Mouse (Mus musculus) frontal cortex, adult 2 months (tissue): ENCODE measurements around the gene Mgat5b. TPM values are rescaled to one million over a fixed set of nuclear protein-coding genes. Genes with fewer than 3 reads are reported as not detected.
"Not testable (repeated sequence)": the region's sequence is repeated elsewhere in the genome, so short reads cannot be mapped to it uniquely, and the experiment has no call there.

ENCODE experiments used
- DNase-seq, 2 experiments: peaks; one replicate each; pipeline ENCODE4 v3.0.0; 2022; ENCODE audit warnings: low spot score in 1 of 2; ENCODE audit errors: extremely low spot score in 1 of 2
- polyA plus RNA-seq: library from polyadenylated mRNA; depleted of rRNA; stranded (reverse); fragments of >200 nt; gene quantifications from 2 replicates; pipeline ENCODE4 v1.2.3, GENCODE M21; 2012; rRNA removed

Mgat5b gene
- 60.5 and 69.0 TPM in 2 replicates for polyA plus RNA-seq

DNA sequence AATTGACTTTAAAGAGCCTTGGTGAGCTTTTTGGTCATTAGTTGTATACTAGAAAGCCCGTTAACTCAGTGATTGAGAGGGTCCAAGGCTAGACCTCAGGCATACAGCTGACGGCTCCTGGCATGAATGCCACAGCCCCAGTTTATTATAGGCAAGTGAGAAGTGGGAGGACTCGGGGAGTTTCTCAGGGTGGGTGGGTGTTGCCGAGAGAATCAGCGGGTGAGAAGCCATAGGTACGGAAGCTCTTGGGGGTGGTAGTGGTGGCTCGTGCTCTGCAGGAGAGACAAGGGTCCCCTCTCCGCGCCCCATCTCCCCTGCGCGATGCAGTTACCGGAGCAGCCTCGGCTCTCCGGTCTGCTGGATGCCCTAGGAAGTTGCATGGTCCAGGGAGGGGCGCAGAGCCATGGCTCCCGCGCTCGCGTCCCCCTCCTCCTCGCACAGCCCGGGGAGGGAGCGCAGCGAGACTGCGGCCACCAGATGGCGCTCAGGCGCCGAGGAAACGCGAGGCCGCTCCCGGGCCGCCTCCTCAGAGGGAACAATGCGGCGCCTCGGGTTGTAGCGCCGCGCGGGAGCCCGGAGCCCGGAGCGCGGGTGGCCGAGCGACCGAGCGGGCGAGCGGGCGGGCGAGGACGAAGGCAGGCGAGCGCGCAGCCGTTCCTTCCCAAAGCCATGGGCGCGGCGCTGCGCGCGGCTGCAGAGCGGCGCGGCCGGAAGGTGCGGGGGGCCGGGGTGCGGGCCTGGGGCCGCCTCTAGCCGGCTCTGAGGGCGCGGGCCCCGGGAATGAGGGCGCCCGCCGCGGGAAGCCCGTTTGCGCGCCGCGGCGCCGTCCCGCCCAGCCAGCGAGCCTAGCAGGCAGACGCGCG is at the start of gene Mgat5b:
Gene Mgat5b, plus strand, starts transcription at position 541 of the 863 bp plus-strand sequence.
- peak in 1 of 2 experiments; percentile 94 for DNase-seq

DNA sequence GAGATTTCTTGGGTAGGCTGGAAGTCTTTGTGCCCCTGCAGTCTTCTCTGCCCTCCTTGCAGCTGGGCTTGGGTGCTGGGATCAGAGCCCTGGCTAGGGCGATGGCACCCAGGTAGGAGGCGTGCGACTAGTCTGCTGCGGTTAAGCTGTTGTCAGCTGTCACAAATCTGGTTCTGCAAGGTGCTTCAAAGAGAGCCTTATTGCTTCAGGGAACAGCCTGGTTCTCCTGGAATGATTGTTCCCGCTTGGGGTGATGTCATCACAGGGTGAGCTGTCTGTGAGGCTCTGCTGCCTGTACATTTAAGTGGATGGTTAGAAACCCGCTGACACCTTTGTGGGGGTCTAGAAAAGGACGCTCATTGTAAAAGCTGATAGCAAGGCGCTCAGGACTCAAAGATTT is 49.4 kb upstream of the Mgat5b start:
- no peak for DNase-seq

DNA sequence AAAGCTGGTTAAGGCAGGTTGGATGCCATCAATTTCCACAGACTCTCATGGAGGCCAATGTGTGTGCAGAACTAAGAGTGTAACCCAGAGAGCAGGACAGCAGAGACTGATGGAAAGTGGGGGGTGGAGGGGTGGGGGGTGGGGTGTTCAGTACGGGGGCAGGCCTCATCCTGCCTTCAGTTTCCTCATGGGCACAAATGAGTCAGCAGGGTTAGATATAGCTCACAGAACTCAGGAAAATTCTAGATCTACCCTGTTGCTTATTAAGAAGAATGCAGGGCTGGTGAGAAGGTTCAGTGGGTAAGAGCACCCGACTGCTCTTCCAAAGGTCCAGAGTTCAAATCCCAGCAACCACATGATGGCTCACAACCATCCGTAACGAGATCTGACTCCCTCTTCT is 49.0 kb upstream of the Mgat5b start:
- no peak for DNase-seq

DNA sequence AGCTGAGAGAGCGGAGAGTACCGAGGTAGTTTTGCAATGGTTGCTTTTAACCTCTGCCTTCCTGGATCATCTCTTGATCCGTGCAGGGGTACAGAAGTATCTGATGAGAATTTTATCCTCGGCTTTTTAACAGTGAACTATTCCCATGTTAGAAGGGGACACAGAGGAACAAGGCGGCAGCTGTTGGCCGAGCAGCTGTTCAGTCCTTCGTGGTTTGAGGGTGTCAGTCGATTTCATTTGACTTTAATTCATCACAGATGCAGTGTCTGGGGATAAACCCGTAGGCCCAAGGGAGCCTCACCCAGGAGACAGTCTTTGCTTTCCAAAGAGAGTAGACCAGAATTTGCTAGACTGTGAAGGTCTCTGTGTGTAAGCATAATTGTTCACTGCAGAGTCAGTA is 47.1 kb upstream of the Mgat5b start:
- DNase-seq: no peak

DNA sequence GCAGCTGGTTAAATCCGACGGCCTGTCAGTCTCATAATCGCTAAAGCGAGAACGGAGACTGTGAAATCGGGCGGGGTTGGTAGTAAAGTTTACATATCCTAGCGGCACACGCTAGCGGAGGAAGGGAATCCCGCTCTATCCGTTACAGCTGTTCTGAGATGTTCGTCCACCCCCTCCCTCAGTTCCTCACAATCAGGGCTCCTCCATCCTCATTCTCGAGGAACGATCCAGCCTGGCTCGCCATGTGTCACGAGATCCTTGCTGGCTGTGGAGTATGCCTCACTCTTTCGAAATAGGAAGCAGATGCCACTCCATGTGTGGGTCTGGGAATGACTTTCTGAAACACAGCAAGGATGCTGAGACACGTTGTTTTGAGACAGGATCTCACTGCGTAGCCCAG is 44.7 kb upstream of the Mgat5b start:
- DNase-seq: peak; percentile 41 to 70

DNA sequence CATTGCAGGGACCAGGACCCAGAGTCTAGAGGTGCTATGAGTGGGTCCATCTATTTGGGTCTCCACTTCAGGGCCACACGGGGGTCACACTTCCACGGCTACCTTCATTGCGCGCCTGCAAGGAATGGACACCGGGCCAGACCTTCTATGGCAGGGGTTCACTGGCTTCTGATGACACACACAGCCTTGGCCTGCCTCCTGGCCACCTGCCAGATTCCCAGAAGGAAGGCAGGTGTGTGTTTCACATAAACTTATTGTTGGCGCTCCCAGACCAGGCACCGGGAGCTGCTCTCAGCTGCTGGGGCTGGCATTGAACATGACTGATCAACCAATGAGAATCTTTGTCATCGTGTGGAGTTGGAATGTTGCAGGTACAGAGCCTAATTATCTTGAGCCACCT is 40.2 kb upstream of the Mgat5b start:
- no peak for DNase-seq

DNA sequence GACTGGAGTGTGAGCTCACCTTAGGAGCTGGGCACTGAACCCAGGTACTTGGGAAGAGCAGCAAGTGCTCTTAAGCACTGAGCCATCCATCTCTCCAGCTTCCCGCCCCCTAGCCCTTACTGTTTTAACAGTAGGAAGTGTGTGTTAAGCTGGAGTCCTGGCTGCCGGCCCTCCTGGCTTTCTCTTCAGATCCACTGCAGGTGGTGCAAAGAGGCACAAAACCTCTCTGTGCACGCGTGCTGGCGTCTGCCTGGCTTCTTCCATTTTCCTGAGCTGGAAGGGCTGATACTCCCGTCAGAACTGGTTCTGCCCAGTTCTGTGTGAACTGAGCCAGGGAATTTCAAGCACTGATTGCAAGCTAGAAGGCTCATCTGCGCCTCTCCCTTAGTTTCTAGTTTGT is 37.8 kb upstream of the Mgat5b start:
- DNase-seq: peak; percentile 15 to 35

DNA sequence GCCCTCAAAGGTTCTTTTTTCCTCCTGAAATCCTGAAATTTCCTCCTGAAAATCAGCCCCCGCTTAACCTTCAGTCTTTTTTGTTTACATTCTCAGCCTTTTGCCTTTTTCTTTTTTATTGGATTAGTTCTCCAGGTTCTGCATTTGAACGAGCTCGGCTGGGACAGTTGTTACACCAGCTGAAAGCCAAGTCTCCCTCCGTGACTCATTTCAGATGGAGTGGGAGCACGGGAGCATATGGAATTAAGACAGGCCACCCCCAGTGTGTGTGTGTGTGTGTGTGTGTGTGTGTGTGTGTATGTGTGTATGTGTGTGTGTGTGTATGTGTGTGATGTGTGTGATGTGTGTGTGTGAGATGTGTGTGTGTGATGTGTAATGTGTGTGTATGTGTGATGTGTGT is 37.2 kb upstream of the Mgat5b start:
- DNase-seq: peak; percentile 46 to 61

DNA sequence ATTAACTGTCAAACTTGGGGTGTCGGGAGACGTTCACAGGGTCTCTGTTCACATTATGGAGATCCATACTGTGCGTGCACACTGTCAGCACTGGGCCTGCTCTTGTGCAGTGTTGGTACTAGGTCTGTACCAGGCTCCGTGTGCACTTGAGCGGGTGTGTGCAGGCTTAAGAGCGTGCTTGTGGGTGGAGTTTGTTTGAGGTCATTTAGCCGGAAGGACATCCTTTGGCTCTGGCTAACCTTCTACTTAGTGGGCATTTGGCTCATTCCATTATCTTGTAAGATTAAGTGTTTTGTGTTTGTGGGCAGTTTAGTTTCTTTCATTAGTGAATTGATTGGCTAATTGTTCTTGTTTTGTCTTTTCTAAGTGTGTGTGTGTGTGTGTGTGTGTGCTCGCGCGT is 36.2 kb upstream of the Mgat5b start:
- DNase-seq: no peak

DNA sequence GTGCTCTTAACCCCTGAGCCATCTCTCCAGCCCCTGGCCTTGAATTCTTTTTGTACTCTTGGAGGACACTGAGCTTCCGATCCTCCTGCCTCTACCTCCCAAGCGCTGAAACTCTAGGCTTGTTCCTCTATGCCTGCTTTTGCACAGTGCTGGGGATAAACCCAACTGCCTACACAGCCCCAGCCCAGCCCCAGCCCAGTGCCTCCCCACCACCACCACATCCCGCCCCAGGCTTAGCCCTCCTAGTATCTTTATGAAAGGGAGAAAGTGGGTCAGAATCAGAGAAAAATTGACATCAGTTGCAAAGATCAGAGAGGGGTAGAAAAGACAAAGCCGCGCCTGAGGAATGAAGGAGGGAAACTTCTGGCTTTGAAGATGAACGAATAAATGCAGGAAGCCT is 34.6 kb upstream of the Mgat5b start:
- no peak for DNase-seq

DNA sequence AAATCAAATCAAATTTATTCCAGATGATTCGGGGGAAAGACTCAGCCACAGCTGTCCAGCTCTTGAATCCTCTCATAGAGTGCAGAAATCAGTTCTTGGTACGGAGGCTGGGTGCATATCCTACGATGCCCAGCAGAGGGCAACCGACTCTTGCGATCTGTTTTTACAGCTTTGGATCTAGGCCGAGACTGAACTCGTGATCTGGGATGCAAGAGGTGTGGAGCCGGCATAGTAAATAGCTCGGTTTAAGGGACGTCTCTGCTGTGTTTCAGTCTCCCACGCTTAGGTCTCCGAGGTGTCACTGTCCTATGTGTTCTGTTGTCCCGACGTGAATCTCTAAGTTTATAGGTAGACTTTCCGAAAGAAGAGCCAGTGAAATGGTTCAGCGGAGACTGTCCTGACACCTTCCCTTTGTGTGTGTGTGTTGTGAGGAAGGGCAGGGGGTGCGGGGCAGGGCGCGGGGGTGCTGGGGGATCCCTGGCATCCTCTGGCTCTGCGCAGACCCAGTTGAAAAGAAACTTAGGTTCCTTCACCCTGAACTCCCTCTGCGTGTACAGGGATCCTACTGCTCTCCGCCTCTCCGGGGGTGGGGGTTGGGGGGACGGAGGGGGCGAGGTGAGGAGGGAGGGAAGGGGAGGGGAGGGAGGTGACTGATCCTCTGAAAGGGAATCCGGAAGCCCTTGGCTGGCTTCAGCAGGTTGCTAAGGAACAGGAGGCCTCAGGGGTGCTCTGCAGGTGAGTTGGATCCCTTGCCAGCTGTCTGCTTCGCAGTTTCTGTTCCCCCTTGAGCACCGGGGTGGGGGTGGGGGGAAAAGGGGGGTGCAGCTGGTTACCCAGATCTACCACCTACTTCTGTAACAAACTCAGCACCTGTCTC is 33.1 kb upstream of the Mgat5b start:
- peak; percentile 68 to 91 for DNase-seq

DNA sequence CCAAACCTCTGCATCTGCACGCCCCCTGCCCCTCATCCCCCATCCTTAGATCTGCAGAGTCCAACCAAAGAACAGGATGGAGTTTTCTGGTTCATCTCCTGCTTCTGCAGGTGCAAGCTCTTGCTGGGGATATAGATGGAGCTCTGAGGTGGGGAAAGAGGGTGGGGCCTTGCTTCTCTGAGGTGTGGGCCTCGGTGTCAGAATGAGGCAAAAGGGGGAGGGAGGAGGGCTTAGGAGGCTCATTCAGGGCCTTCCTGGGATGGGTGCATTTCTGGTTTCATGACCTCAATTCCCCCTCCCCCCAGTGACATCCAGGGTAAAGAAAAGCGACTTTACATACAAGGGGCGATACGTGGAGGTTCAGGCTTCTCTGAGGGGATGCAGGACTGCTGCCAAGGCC is 31.5 kb upstream of the Mgat5b start:
- DNase-seq: no peak

DNA sequence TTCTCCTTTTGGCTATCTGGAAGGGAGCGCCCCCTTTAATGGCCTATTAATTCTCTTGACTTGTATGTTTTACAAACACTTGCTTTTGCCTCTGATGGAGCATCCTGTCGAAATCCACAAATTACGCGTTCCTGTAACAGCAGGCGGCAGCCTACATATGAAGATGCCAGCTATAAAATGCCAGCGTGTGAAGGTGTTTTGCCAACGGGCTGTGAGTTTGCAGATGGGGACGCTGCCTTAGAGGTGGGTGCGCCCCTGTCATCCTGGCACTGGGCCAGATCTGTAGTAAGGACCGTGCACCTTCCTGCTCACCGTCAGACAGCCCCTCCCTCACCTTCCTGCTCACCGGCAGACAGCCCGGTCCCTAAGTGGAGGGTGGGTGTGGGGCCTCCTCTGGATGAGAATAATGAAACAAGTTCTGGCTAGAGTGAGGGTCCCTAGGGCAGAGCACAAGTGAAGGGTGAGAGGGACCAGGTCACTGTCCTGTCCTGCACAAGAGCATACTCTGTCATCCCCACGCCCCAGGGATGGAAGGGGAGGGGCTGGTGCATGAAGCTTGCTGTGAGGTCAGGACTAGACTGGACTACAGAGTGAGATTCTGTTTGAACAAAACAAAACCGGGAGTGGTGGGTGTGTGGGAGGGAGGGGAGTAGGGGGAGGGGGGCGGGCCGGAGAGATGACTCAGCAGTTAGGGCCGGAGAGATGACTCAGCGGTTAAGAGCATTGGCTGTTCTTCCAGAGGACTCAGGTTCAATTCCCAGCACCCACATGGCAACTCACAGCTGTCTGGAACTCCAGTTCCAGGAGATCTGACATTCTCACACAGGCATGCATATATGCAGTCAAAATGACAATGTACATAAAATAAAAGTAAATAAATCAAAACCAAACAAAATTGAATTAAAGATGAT is 24.9 kb upstream of the Mgat5b start:
- DNase-seq: peak in 1 of 2 experiments; percentile 50

DNA sequence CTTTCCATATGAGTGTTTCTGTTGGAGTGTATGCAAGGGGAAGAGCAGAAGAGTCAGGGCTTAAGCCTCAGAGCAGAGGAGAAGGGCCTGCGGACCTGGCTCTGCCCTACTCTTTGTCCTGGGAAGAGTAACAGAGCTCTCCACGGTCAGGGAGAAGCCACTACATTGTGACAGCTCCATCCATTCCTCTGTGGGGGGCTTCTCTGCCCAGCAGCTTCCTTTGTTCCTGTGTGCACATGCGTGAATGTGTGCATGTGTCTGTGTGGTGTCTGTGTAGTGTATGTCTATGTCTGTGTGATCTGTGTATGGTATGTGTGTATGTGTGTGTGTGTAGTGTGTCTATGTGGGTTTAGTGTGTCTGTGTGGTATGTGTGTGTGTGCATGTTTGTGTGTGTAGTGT is 23.3 kb upstream of the Mgat5b start:
- no peak for DNase-seq

DNA sequence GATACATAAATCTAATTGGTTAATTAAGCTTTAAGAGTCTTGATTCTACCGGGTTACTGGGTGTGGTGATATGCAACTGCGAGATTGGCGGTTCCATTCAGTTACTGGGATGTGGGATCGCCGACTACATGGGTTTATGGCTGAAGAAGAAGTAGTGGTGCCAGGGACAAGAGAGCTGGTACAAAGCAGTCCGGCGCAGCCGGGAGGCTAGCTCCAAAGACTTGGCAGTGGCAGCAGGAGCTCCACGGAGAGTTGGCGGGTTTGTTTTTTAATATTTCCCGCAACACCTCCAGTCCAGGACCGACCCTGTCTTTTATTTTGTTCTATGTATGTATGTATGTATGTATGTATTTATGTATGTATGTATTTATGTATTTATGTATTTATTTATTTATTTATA is 19.4 kb upstream of the Mgat5b start:
- no peak for DNase-seq

DNA sequence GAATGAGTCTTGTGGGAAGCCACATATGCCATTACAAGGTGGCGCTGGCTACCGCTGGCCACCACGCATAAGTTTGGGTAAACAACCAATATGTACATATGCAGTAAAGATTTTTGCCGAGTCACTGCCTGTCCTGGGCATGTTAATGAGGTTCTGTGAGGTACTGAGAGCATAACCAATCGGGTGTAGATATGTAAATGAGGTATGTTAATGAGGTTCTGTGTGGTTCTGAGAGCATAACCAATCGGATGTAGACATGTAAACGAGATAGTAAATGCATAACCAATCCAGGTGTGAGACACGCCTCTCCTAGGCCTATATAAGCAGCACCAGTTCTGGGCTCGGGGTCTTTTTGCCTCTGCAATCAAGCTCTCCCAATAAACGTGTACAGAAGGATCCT is 16.1 kb upstream of the Mgat5b start:
- not testable (repeated sequence) for DNase-seq

DNA sequence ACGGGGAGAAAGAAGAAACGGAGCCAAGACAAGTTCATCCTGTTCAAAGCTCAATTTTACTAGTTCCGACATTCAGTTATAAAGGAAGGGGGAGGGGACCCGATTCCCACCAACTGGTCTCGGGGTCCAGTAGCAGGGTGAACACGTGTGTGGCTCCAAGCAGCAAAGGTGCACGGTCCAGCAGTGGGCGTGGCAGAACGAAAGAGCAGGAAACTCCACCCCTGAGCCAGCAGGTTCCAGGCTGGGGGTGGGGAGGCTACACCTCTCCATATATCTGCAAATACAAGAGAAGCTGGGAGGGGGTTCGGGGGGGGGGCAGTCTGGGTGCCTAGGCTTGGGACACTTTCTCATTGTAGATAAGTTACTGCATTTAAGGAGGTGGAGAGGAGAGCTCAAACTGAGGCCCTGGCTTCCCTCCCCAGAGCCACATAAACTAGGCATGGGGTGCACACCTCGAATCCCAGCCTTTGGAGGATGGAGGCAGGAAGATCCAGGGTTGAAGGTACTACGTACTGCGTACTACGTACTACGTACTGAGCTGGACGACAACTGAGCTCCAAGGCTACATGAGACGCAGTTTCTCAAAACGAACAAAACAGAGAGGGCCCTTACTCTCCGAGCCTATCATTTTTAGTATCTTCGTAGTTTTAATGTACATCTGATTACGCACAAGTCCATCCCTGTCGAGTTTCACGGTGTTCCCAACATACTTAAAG is 12.8 kb upstream of the Mgat5b start:
- DNase-seq: no peak

DNA sequence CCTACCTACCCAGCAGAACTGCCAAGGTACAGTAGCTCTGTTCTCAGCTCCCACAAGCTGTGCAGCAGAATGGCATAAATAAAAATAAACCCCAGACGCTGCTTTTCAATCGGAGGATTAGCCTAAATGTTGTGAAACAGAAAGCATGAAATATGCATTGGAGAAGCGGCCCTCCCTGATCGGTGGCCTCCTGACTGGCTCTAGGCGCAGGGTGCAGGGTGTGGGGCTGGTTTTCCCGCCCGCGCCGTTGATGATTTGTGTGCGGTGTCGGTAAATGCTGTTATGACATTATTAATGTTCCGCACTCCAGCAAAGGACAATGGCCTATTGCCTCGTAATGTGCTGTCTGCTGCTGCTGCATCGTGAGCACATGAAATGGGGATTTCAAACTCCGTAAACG is 5.1 kb upstream of the Mgat5b start:
- no peak for DNase-seq

DNA sequence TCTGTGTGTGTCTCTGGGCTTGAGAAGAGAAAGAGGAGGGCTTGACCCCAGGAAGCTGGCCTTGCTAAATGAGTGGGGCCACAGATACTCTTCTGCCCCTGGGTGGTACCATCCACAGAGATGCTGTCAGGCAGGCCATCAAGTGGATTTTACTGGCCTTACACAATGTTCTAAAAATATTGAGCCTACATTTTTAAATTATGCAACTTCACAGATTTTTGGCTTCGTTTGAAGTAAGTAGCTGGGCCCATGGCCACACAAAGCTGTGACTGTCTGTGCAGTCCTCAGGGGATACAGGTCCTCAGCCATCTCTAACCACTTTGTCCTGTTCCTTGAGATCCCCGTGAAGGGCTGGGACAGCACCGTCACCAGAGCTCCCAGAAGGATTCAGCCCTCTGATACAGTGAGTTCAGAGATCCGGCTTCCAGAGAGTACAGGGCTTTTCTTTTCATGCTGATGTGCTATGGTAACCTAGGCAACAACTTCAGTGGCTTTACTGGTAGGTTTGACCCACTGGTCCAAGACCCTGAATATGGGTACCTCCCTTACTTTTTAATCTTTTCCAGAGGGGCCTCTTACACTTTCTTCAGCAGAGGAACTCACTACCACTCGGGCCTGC is 4.3 kb upstream of the Mgat5b start:
- no peak for DNase-seq

DNA sequence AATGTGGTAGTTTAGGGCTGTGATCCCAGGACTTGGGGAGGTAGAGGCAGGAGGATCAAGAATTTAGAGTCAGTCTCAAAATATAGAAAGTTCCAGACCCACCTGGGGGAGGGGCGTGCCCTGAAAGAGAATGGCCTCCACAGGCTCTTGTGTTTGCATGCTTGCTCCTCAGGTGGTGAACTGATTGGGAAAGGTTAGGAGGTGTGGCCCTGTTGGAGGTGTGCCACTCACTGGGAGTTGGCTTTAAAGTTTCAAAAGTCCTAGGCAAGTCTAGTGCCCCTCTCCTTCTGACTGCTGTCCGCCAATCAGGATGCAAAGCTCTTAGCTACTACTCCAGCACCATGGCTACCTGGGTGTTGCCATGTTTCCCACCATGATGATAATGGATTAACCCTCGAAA is 3.4 kb upstream of the Mgat5b start:
- no peak for DNase-seq
